Mouse (Mus musculus) cerebellum, adult 11-12 months (tissue): ENCODE measurements around the gene Aqp2.

Experiments
- DNase-seq: peaks from one replicate; pipeline ENCODE4 v3.0.0; 2022

Gene Aqp2

GRCm38 (mm10) chr15:99619821-99620220, 41.0 kb downstream of the Aqp2 start:
- peak; percentile 32 for DNase-seq

DNA sequence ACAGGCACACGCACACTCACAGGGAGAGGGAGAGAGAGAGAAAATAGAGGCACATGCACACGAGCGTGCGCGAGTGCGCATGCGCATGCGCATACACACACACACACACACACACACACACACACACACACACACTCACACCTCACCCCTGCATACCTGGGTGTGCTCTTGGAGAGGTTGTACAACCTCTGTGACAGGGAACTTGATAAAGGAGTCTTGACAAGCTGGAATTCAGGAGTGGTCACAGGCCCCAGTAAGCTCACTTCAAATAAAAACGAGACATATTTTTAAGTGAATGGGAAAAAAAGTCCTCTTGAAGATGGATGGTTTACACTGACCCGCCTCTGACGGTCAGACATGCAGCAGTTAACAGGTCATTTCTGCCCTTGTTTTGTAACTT, 43.2 kb downstream of the Aqp2 start:
- DNase-seq: no peak

GRCm38 (mm10) chr15:99631618-99632017, 52.8 kb downstream of the Aqp2 start:
- DNase-seq: no peak
